Mouse (Mus musculus) liver, embryonic 14.5 days (tissue): ENCODE results near the gene Gosr1. TPM values are rescaled to one million over a fixed set of nuclear protein-coding genes. Genes with fewer than 3 reads are reported as not detected.

Source experiments
- ATAC-seq: fragments of 200-750 bp; cut with Nextera tagmentation; 2 replicates; pipeline ENCODE4 v1.8.0; 2017; ENCODE audit warnings: moderate number of reproducible peaks, mild to moderate bottlenecking, moderate library complexity; ENCODE audit not compliant: insufficient read depth
- DNase-seq, 3 experiments: peaks; one replicate each; pipeline ENCODE4 v3.0.0-alpha.2; 2012 to 2013; ENCODE audit warnings: low read depth in 3 of 3, low spot score in 3 of 3
- H3K27ac ChIP-seq: fragments of 300-500 bp; sonication (generic); 2 replicates; pipeline ENCODE4 v1.5.1; 2014; ENCODE audit warnings: moderate library complexity, mild to moderate bottlenecking, control low read depth, inconsistent platforms
- H3K27me3 ChIP-seq: fragments of 300-500 bp; sonication (generic); 2 replicates; pipeline ENCODE4 v1.6.1; 2014; ENCODE audit warnings: mild to moderate bottlenecking, low read length, moderate library complexity; ENCODE audit not compliant: control insufficient read depth, insufficient read depth
- H3K36me3 ChIP-seq: fragments of 300-500 bp; sonication (generic); replicated peaks from 2 replicates; pipeline ENCODE4 v1.6.1; 2014; ENCODE audit warnings: low read depth; ENCODE audit not compliant: control insufficient read depth, insufficient read depth
- H3K4me1 ChIP-seq, 2 experiments: fragments of 200-500 bp in 1 of 2; fragments of 300-500 bp in 1 of 2; sonication (generic) in 1 of 2; replicated peaks; 2 replicates each; pipeline ENCODE4 v1.6.1; 2012 to 2014; ENCODE audit warnings: antibody characterized with exemption in 1 of 2, inconsistent platforms in 1 of 2, low read length in 1 of 2; ENCODE audit not compliant: control insufficient read depth in 2 of 2, insufficient read depth in 2 of 2
- H3K4me2 ChIP-seq: fragments of 300-500 bp; sonication (generic); 2 replicates; pipeline ENCODE4 v1.6.1; 2014; ENCODE audit warnings: low read depth, mild to moderate bottlenecking, control low read depth, moderate library complexity
- H3K4me3 ChIP-seq, 2 experiments: fragments of 200-500 bp in 1 of 2; fragments of 300-500 bp in 1 of 2; sonication (generic) in 1 of 2; 2 replicates each; pipeline ENCODE4 v1.5.1; 2012 to 2014; ENCODE audit warnings: low read depth in 2 of 2, low read length in 2 of 2, mild to moderate bottlenecking in 2 of 2, control low read depth in 1 of 2, inconsistent platforms in 1 of 2, moderate library complexity in 1 of 2; ENCODE audit not compliant: insufficient read depth in 1 of 2
- H3K9ac ChIP-seq: fragments of 300-500 bp; sonication (generic); replicated peaks from 2 replicates; pipeline ENCODE4 v1.6.1; 2014; ENCODE audit warnings: mild to moderate bottlenecking, control low read depth, moderate library complexity
- H3K9me3 ChIP-seq: fragments of 300-500 bp; sonication (generic); 2 replicates; pipeline ENCODE4 v1.6.1; 2016; ENCODE audit warnings: low read length, mixed read lengths; ENCODE audit not compliant: control insufficient read depth
- CTCF ChIP-seq: IDR thresholded peaks from 2 replicates; pipeline ENCODE4 v1.5.1; 2016; ENCODE audit warnings: antibody characterized with exemption, low read depth, control low read depth
- EP300 ChIP-seq: IDR thresholded peaks from 2 replicates; pipeline ENCODE4 v1.6.1; 2016; ENCODE audit warnings: antibody characterized with exemption, low read depth
- WGBS: fragments of 180-500 bp; shearing (Covaris S2); extraction: QIAGEN DNeasy Blood & Tissue Kit; methylation state at CpG from one replicate; pipeline ENCODE4 v1.1.7; 2014; ENCODE audit not compliant: insufficient replicate concordance; 5-methylcytosine and 5-hydroxymethylcytosine counted together
- polyA plus RNA-seq, 2 experiments: library from polyadenylated mRNA; depleted of rRNA in 1 of 2; stranded (reverse) in 1 of 2; unstranded in 1 of 2; fragments of >200 nt; fragmentation: Nextera tagmentation in 1 of 2; extraction: Ambion mirVana in 1 of 2; gene quantifications; 2 replicates each; pipeline versions ENCODE4 v1.2.1 to v1.2.3; 2012 to 2014

Gene Gosr1
- polyA plus RNA-seq, 2 experiments: 6.4 to 12.3 TPM

- no peak for TF ChIP-seq EP300
- TF ChIP-seq CTCF: no peak
- H3K27ac ChIP-seq: no peak overlapping the region
- H3K4me3 ChIP-seq: no peak overlapping the region
- no peak overlapping the region for H3K9ac ChIP-seq
- no peak overlapping the region for H3K4me2 ChIP-seq
- ATAC-seq (no peak), DNase-seq (no peak)
- H3K27me3 ChIP-seq: no peaks in the 10 kb centered on the region
- peaks cover 42% of the 10 kb centered on the region for H3K36me3 ChIP-seq
- no peaks in the 10 kb centered on the region for H3K4me1 ChIP-seq
- 83% methylated on average over 5 of the region's 5 CpGs for WGBS
- H3K9me3 ChIP-seq: no peaks in the 10 kb centered on the region
Measured at GRCm38 (mm10) chr11:76795326-76795725, 31.9 kb upstream of the Gosr1 start.

GRCm38 (mm10) chr11:76791331-76791730 is 28.0 kb upstream of the Gosr1 start:
- 81% methylated on average over 7 of the region's 7 CpGs for WGBS
- TF ChIP-seq EP300 (no peak), CTCF (no peak)
- Histone ChIP-seq H3K9me3 (no peaks in the 10 kb centered on the region), H3K27ac (no peak overlapping the region), H3K4me2 (no peak overlapping the region), H3K27me3 (no peaks in the 10 kb centered on the region), H3K4me3 (no peak overlapping the region), H3K36me3 (peaks cover 25% of the 10 kb centered on the region), H3K4me1 (no peaks in the 10 kb centered on the region), H3K9ac (no peak overlapping the region)
- no peak for ATAC-seq
- no peak for DNase-seq

- Histone ChIP-seq H3K27me3 (no peaks in the 10 kb centered on the region), H3K27ac (no peak overlapping the region), H3K4me1 (no peaks in the 10 kb centered on the region), H3K9me3 (no peaks in the 10 kb centered on the region), H3K4me2 (no peak overlapping the region), H3K9ac (no peak overlapping the region), H3K4me3 (no peak overlapping the region), H3K36me3 (peaks cover 30% of the 10 kb centered on the region)
- no peak for TF ChIP-seq EP300
- peak; percentile 77 for TF ChIP-seq CTCF
- DNase-seq (peak; percentile 28 to 48 (median 39)), ATAC-seq (no peak)
- WGBS: 80% methylated on average over 1 of the region's 1 CpGs
Measured at GRCm38 (mm10) chr11:76789252-76789651, 25.9 kb upstream of the Gosr1 start.

GRCm38 (mm10) chr11:76775533-76775932 is 12.2 kb upstream of the Gosr1 start:
- Histone ChIP-seq H3K27me3 (no peaks in the 10 kb centered on the region), H3K4me3 (no peak overlapping the region), H3K4me2 (no peak overlapping the region), H3K9ac (no peak overlapping the region), H3K4me1 (no peaks in the 10 kb centered on the region), H3K9me3 (no peaks in the 10 kb centered on the region), H3K27ac (no peak overlapping the region), H3K36me3 (no peaks in the 10 kb centered on the region)
- ATAC-seq (no peak), DNase-seq (no peak)
- 66% methylated on average over 8 of the region's 8 CpGs for WGBS
- TF ChIP-seq CTCF (no peak), EP300 (no peak)

- H3K4me3 ChIP-seq: no peak overlapping the region
- no peaks in the 10 kb centered on the region for H3K27me3 ChIP-seq
- H3K4me2 ChIP-seq: no peak overlapping the region
- H3K36me3 ChIP-seq: no peaks in the 10 kb centered on the region
- H3K9ac ChIP-seq: no peak overlapping the region
- no peak overlapping the region for H3K27ac ChIP-seq
- WGBS: 58% methylated on average over 3 of the region's 3 CpGs
- ATAC-seq (no peak), DNase-seq (no peak)
- no peaks in the 10 kb centered on the region for H3K4me1 ChIP-seq
- TF ChIP-seq CTCF: no peak
- TF ChIP-seq EP300: no peak
- H3K9me3 ChIP-seq: no peaks in the 10 kb centered on the region
Measured at GRCm38 (mm10) chr11:76773811-76774210, 10.4 kb upstream of the Gosr1 start.
